Mouse (Mus musculus): ENCODE results near the gene Zfr2. TPM values are rescaled to one million over a fixed set of nuclear protein-coding genes. Genes with fewer than 3 reads are reported as not detected.

Zfr2 gene
- polyA plus RNA-seq, 1 experiment from 2014 or later, result 5.0 TPM

DNA sequence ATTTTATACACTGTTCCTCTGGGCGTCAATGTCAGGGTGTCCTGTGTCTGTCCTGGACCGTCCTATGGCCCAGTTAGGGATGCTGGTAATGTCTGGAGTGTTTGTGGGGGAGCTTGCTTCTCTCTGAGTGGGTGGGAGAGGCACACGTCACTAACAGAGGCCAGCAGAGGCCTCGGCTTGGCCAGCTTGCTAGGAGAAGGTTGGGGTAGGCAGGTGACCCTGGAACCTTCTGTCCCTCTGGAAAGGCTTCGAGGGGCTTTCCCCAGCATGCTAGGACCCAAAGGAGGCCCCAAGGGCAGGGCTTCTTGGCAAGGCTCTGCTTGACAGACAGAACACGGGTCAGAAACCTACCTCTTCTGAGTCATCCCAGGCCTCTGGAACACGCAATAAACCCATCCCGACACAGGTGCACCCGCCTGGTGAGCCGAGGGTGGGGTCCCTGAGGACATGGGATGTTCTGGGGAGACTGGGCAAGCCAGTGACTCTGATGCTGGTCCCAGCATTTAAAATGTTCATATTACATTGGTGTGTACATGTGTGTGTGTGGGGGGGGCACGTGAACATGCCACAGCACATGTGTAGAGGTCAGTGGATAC is 36.4 kb upstream of the Zfr2 start:
- H3K4me3 ChIP-seq, result no peak overlapping the region
- H3K9me3 ChIP-seq (replicated peaks), result no peaks in the 10 kb centered on the region
- no peaks in the 10 kb centered on the region for H3K36me3 ChIP-seq
- H3K27me3 ChIP-seq (ENCODE audit: low read depth, poor library complexity, severe bottlenecking), result peaks cover 68% of the 10 kb centered on the region
- peaks cover 28% of the 10 kb centered on the region for H3K4me1 ChIP-seq
- H3K27ac ChIP-seq, result no peak overlapping the region
- DNase-seq (ENCODE audit: low spot score), result no peak
- WGBS, result 68% methylated on average over 11 of the region's 11 CpGs

DNA sequence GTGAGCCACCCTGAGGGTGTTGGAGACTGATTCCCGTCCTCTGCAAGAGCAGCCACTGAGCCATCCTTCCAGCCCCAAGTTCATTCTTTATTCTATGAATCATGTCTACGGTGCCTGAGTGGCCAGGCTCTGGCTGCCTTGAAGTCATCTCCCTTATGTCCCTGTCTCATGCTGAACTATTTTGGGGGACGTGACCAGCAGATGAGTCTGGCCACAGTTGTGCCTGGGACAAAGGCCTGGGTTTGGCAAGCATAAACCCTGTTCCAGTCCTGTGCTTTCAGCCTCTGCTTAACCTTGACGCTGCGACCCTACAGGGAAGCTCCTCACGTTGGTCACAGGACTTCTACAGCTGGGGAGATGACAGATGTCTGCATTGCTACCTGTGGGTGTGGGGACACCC is 35.6 kb upstream of the Zfr2 start:
- Histone ChIP-seq H3K36me3 (no peaks in the 10 kb centered on the region), H3K4me3 (no peak overlapping the region), H3K27me3 (ENCODE audit: low read depth, poor library complexity, severe bottlenecking) (peaks cover 68% of the 10 kb centered on the region), H3K27ac (no peak overlapping the region), H3K4me1 (peaks cover 20% of the 10 kb centered on the region), H3K9me3 (replicated peaks) (no peaks in the 10 kb centered on the region)
- no peak for DNase-seq (ENCODE audit: low spot score)
- WGBS, result 51% methylated on average over 6 of the region's 6 CpGs

DNA sequence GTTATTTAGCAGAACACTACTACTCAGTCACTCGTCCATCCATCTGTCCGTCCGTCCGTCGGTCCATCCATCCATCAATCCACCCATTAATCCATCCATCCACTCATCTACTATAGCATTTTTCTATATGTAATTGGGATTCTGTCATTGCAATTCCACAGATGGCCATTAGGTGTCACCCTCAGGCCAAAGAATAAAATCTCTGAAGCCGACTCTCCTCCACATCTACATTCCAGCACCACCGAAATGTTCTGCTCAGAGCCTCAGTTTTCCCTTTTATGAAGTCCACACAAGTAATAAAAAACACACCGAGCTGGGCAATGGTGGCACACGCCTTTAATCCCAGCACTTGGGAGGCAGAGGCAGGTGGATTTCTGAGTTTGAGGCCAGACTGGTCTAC is 34.7 kb upstream of the Zfr2 start:
- Histone ChIP-seq H3K9me3 (replicated peaks) (no peaks in the 10 kb centered on the region), H3K27me3 (ENCODE audit: low read depth, poor library complexity, severe bottlenecking) (peaks cover 63% of the 10 kb centered on the region), H3K4me1 (peaks cover 11% of the 10 kb centered on the region), H3K4me3 (no peak overlapping the region), H3K36me3 (no peaks in the 10 kb centered on the region), H3K27ac (no peak overlapping the region)
- WGBS, result 2% methylated on average over 9 of the region's 9 CpGs
- peak; percentile 74 for DNase-seq (ENCODE audit: low spot score)

DNA sequence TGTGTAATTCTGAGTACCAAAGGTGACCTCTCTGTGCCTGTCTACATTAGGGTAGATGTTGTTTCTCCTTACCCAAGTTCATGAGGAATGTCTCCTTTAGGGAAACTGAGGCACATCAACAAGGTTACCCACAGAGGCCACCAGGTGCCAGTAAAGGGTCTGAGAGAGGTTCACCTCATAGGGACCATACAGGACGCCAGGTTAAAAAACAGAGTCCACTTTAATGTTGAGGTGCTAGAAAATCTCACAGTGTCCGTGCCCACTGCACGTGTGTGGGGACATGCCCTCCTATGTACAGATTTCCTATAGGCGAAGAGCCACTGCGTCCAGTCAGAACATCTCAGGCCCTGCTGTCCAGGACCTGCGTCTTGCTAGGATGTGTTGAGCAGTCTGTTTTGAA is 34.0 kb upstream of the Zfr2 start:
- Histone ChIP-seq H3K27ac (no peak overlapping the region), H3K4me1 (peaks cover 7% of the 10 kb centered on the region), H3K4me3 (no peak overlapping the region), H3K36me3 (no peaks in the 10 kb centered on the region), H3K9me3 (replicated peaks) (no peaks in the 10 kb centered on the region), H3K27me3 (ENCODE audit: low read depth, poor library complexity, severe bottlenecking) (peaks cover 55% of the 10 kb centered on the region)
- DNase-seq (ENCODE audit: low spot score), result no peak
- WGBS, result 87% methylated on average over 6 of the region's 6 CpGs

DNA sequence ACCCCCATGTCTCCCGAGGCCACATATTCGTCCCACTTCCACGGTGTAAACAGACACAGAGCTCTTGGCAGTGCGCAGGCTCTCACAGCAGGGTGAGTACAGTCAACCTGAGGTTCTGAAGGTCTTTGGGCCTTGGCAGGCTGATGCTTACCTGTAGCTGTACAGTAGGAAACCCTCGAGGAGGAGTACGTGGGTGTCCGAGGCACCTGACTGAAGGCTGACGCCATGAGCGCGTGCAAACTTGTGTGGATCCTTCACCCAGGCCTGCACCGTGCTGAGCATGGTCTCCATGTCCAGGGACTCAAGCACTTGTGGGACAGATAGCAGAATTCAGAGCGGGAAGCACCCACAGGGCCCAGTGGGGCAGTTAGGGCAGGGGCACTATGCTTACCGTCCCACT is 32.8 kb upstream of the Zfr2 start:
- Histone ChIP-seq H3K27me3 (ENCODE audit: low read depth, poor library complexity, severe bottlenecking) (peaks cover 44% of the 10 kb centered on the region), H3K36me3 (no peaks in the 10 kb centered on the region), H3K4me1 (no peaks in the 10 kb centered on the region), H3K27ac (no peak overlapping the region), H3K9me3 (replicated peaks) (no peaks in the 10 kb centered on the region), H3K4me3 (no peak overlapping the region)
- 85% methylated on average over 13 of the region's 13 CpGs for WGBS
- DNase-seq (ENCODE audit: low spot score), result no peak

DNA sequence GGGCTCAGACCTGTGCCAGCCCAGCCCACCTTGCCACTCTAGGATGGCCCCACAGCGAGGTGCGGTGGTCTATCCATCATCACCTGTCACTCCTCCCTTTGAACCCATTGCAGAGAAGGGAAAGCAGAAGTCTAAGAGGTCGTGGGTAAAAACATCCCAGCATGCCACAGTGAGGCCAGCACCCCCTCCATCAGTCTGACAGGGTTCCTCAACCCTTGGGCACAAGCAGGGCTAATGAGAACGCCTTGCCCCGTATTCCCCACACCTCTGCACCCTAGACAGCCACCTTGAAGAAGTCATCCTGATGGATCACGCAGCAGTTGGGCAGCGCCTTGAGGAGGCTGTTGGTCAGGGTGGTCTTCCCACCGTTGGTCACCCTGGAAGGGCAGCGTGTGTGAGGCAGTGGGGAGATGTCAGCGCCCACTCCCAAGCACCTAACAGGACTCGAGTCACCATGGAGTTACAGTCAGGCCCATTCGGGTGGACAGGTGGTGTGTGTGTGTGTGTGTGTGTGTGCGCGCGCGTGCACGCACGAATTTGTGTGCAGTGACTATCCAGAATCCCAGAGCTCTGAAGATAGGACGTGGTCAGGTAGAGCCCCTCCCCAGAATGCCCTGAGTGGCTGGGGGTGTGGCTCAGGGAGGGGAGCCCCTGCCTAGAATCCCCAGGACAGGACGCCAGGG is 32.2 kb upstream of the Zfr2 start:
- Histone ChIP-seq H3K4me1 (no peaks in the 10 kb centered on the region), H3K9me3 (replicated peaks) (no peaks in the 10 kb centered on the region), H3K27me3 (ENCODE audit: low read depth, poor library complexity, severe bottlenecking) (peaks cover 38% of the 10 kb centered on the region), H3K27ac (no peak overlapping the region), H3K36me3 (no peaks in the 10 kb centered on the region), H3K4me3 (no peak overlapping the region)
- no peak for DNase-seq (ENCODE audit: low spot score)
- 79% methylated on average over 20 of the region's 20 CpGs for WGBS

DNA sequence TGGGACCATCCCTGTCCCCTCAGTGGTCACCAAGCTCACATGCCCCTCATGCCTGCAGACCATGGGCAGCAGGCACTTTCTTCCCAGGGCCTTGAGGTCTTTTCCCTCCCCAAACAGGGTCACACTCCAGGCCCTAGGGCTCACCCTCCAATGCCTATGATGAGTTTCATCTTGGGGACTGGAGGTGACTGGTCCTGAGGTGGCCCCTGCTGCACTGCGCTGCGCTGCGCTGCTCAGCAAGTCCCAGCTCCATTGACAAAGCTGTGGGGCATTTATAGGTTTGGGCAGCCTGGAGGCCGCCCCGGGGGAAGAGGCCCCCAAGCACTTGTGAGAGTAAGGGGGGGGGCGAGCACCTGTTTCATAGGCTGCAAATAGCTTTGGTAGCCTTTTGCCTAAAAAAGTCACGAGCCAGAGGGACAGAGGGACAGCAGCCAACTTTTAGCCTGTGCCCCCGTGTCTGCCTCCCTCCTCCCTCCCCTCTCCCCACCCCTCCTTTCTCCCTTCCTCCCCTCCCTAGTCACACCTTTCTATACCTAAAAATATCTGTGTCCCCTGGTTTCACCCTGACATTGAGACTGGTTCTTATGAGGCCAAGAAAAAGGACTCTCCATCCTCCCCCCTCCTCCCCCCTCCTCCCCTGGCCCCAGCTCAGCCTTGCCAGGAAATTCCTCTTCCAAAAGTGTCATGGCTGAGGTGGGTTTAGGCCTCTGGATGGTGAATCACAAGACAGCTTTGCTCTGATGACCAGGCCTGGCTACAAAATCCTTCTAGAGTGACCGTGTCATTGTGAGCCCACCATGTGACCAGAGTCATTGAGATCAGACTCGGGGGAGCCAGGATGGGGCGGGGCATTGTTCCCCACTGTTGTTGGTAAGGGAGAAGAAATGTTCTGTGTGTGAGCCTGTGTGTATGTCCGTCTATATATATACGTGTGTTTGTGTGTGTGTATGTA is 30.9 kb upstream of the Zfr2 start, which contains the start of gene Nmrk2:
Gene Nmrk2 (minus strand): TSS at position 245 of the 952 bp plus-strand sequence.
- WGBS, result 64% methylated on average over 13 of the region's 13 CpGs
- Histone ChIP-seq H3K4me3 (no peak within 1 kb of the TSS), H3K27ac (no peak within 1 kb of the TSS)

DNA sequence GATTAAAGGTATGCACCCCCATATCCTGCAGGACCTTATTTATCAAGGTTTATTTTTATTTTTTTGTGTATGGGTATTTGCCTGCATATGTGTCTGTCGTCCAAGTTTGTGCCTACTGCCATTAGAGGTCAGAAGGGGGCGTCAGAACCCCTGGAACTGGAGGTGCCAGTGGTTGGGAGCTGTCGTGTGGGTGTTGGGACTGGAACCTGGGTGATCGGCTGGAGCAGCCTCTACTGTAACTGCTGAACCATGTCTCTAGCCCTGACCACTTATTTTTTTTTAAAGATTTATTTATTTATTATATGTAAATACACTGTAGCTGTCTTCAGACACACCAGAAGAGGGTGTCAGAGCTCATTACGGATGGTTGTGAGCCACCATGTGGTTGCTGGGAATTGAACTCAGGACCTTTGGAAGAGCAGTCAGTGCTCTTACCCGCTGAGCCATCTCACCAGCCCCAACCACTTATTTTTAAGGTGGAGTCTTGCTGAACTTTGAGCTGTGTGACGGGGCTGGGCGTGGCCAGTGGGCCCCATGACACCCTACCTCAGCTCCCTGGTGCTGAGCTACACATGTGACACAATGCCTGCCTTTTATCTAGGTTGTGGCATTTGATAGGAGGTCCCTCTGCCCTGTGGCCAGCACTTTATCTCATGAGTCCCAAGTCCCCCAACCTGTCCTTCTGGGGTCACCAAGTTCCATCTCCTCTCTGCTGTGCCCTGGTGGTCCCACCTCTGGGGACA is 29.8 kb upstream of the Zfr2 start:
- Histone ChIP-seq H3K4me3 (no peak overlapping the region), H3K9me3 (replicated peaks) (no peaks in the 10 kb centered on the region), H3K27me3 (ENCODE audit: low read depth, poor library complexity, severe bottlenecking) (peaks cover 18% of the 10 kb centered on the region), H3K4me1 (no peaks in the 10 kb centered on the region), H3K27ac (no peak overlapping the region), H3K36me3 (no peaks in the 10 kb centered on the region)
- no peak for DNase-seq (ENCODE audit: low spot score)
- WGBS, result 69% methylated on average over 8 of the region's 8 CpGs

More for the DNA sequence above, 30.9 kb upstream of the Zfr2 start, which contains the start of gene Nmrk2:
- no peak for DNase-seq (ENCODE audit: low spot score)
- Histone ChIP-seq H3K4me1 (no peaks in the 10 kb centered on the region), H3K36me3 (no peaks in the 10 kb centered on the region), H3K9me3 (replicated peaks) (no peaks in the 10 kb centered on the region), H3K27me3 (ENCODE audit: low read depth, poor library complexity, severe bottlenecking) (peaks cover 24% of the 10 kb centered on the region)

DNA sequence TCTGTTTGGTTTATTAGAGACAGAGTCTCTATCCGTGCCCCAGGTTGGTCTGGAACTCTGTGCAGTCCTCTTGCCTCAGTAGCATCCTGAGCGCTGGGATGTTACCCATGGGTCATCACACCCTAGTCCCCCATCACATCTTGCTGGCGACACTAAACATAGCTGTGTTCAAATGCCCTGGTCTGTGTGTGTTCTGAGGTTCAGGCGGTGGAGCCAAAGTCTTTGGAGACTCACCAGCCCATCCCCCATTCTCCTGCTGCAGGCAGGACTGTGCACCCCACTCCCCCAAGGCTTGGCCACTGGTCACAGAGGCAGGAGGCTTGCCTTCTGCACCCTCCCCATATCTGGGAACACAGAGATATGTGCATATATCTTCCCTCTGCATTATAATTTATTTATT is 28.8 kb upstream of the Zfr2 start:
- 72% methylated on average over 4 of the region's 4 CpGs for WGBS

DNA sequence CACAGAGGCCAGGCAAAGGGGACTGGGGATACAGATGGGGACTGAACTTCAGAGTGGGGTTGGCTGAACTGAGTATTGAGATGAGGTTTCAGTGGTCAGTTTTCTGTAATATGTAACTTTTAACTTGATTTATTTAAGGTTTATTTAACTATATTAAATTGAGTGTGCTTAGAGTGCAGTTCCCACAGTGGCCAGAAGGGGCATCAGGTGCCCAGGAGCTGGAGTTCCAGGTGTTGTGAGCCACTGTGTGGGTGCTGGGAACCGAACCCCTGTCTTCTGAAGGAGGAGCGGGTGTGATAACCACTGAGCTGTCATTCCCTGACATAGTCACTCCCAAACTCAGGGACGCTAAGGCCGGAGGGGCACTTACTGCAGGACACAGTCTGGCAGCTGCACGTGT is 22.8 kb upstream of the Zfr2 start:
- Histone ChIP-seq H3K4me3 (no peak overlapping the region), H3K36me3 (no peaks in the 10 kb centered on the region), H3K9me3 (replicated peaks) (peaks cover 2% of the 10 kb centered on the region; the same call in 1 of the 2 replicates), H3K4me1 (no peaks in the 10 kb centered on the region), H3K27ac (no peak overlapping the region), H3K27me3 (ENCODE audit: low read depth, poor library complexity, severe bottlenecking) (no peaks in the 10 kb centered on the region)
- 94% methylated on average over 5 of the region's 5 CpGs for WGBS
- no peak for DNase-seq (ENCODE audit: low spot score)

More for the DNA sequence above, 28.8 kb upstream of the Zfr2 start:
- Histone ChIP-seq H3K27me3 (ENCODE audit: low read depth, poor library complexity, severe bottlenecking) (peaks cover 18% of the 10 kb centered on the region), H3K27ac (no peak overlapping the region), H3K36me3 (no peaks in the 10 kb centered on the region), H3K9me3 (replicated peaks) (no peaks in the 10 kb centered on the region), H3K4me1 (no peaks in the 10 kb centered on the region), H3K4me3 (no peak overlapping the region)
- no peak for DNase-seq (ENCODE audit: low spot score)

DNA sequence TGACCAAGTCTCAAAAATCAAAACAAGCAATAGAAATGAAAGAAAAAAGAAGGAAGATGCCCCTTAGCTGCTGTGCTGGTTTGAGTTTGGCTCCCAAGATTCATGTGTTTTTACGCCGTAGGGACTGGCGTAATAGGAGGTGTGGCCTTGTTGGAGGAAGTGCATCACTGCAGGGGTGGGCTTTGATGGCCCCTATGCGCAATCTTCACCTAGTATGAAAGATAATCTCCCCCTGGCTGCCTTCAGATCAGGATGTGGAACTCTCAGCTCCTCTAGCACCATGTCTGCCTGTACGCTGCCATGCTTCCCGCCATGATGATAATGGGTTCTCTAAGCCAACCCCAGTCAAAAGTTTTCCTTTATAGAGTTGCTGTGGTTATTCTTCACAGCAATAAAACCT is 16.7 kb upstream of the Zfr2 start:
- H3K4me3 ChIP-seq, result no peak overlapping the region
- no peak for DNase-seq (ENCODE audit: low spot score)
- no peaks in the 10 kb centered on the region; the same call in 1 of the 2 replicates for H3K27me3 ChIP-seq (ENCODE audit: low read depth, poor library complexity, severe bottlenecking)
- 88% methylated on average over 6 of the region's 6 CpGs for WGBS
- no peaks in the 10 kb centered on the region for H3K36me3 ChIP-seq
- 0 out of 2 replicates have a peak, but pooled peaks cover 3% of the 10 kb centered on the region for H3K4me1 ChIP-seq
- no peak overlapping the region for H3K27ac ChIP-seq
- H3K9me3 ChIP-seq (replicated peaks), result no peaks in the 10 kb centered on the region; the same call in 1 of the 2 replicates

DNA sequence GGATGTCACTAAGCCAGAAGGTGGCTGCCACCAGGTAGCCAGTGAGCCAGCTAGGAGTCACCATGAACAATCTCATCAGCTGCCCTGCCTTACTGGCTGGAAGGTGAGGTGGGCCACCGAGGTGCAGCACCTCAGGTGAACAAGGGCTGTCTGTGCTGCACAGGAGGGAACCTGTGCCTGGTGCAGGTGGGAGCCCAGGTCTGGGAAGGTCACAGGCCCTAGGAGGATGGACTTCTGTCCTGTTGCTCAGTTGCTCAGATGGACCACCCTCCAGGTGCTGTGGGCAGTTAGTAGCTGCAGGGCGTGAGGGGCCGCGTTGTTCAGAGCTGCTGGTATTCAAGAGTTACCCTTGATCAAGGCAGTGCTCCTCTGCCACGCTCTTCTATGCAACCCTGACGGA is 16.1 kb upstream of the Zfr2 start:
- WGBS, result 86% methylated on average over 6 of the region's 6 CpGs
- Histone ChIP-seq H3K27ac (no peak overlapping the region), H3K4me1 (0 out of 2 replicates have a peak, but pooled peaks cover 3% of the 10 kb centered on the region), H3K4me3 (no peak overlapping the region), H3K9me3 (replicated peaks) (no peaks in the 10 kb centered on the region; the same call in 1 of the 2 replicates), H3K36me3 (no peaks in the 10 kb centered on the region), H3K27me3 (ENCODE audit: low read depth, poor library complexity, severe bottlenecking) (no peaks in the 10 kb centered on the region; the same call in 1 of the 2 replicates)
- no peak for DNase-seq (ENCODE audit: low spot score)
